Mouse (Mus musculus) small intestine, adult 2 months (tissue): ENCODE data around the gene Acaa1a.

Source experiments
- CTCF ChIP-seq: fragments of 200-500 bp; IDR thresholded peaks from 2 replicates; pipeline ENCODE4 v1.5.1; 2012; ENCODE audit warnings: low read depth, mild to moderate bottlenecking, control low read depth, inconsistent platforms, low read length, moderate library complexity, mixed read lengths; ENCODE audit not compliant: insufficient replicate concordance, insufficient read length; ENCODE audit errors: extremely low read depth
- POLR2A ChIP-seq: fragments of 200-500 bp; IDR thresholded peaks from 2 replicates; pipeline ENCODE4 v1.6.1; 2012; ENCODE audit warnings: low read depth, mild to moderate bottlenecking, control low read depth, inconsistent platforms, low read length, moderate library complexity

GRCm38 (mm10) chr9:119378231-119378630 is 38.8 kb downstream of the Acaa1a start:
- TF ChIP-seq CTCF: no peak
- TF ChIP-seq POLR2A: no peak
